Mouse (Mus musculus): ENCODE data around the gene Azi2. TPM values are rescaled to one million over a fixed set of nuclear protein-coding genes. Genes with fewer than 3 reads are reported as not detected.
A peak's percentile ranks its signal among the peaks of the same experiment; 100 is the strongest.

The Azi2 gene
- 72.2 and 73.3 TPM in 2 replicates for polyA plus RNA-seq (2016; fragmentation: Nextera tagmentation; extraction: Ambion mirVana)

- H3K4me2 ChIP-seq = peak within 1 kb of the TSS; percentile 76
- H3K4me1 ChIP-seq (replicated peaks) = peaks cover 10% of the 10 kb centered on the region
- under 1% methylated on average over 86 of the region's 87 CpGs for WGBS
These were observed at the start of gene Azi2 for GRCm38 (mm10) chr9:118040218-118041021. Gene Azi2 (plus strand): TSS chr9:118040499.

GRCm38 (mm10) chr9:117996631-117997030 is 43.7 kb upstream of the Azi2 start:
- H3K9me3 ChIP-seq (replicated peaks) = no peaks in the 10 kb centered on the region
- no peak overlapping the region for H3K27ac ChIP-seq (ENCODE audit: poor library complexity, severe bottlenecking)
- H3K36me3 ChIP-seq = no peaks in the 10 kb centered on the region
- no peak for ATAC-seq (ENCODE audit: insufficient number of reproducible peaks, low FRiP score)
- no peak overlapping the region for H3K4me3 ChIP-seq
- no peak overlapping the region for H3K9ac ChIP-seq
- no peaks in the 10 kb centered on the region for H3K27me3 ChIP-seq (replicated peaks)
- peaks cover 5% of the 10 kb centered on the region; the same call in 1 of the 2 replicates for H3K4me1 ChIP-seq (replicated peaks)
- no peak overlapping the region for H3K4me2 ChIP-seq
- WGBS = 64% methylated on average over 5 of the region's 5 CpGs

More at GRCm38 (mm10) chr9:118040218-118041021, at the start of gene Azi2:
- H3K4me3 ChIP-seq = peak within 1 kb of the TSS; percentile 91
- no peaks in the 10 kb centered on the region; the same call in 1 of the 2 replicates for H3K36me3 ChIP-seq
- peak; percentile 99 for ATAC-seq (ENCODE audit: insufficient number of reproducible peaks, low FRiP score)
- no peaks in the 10 kb centered on the region for H3K9me3 ChIP-seq (replicated peaks)
- H3K27me3 ChIP-seq (replicated peaks) = no peaks in the 10 kb centered on the region
- H3K9ac ChIP-seq = peak within 1 kb of the TSS; percentile 80
- H3K27ac ChIP-seq (ENCODE audit: poor library complexity, severe bottlenecking) = peak within 1 kb of the TSS; percentile 94

GRCm38 (mm10) chr9:118001488-118001887 is 38.8 kb upstream of the Azi2 start:
- H3K4me3 ChIP-seq = no peak overlapping the region

GRCm38 (mm10) chr9:118003218-118003886 is 36.9 kb upstream of the Azi2 start:
- Histone ChIP-seq H3K9me3 (replicated peaks) (no peaks in the 10 kb centered on the region), H3K9ac (no peak overlapping the region), H3K4me2 (no peak overlapping the region), H3K27me3 (replicated peaks) (no peaks in the 10 kb centered on the region), H3K4me3 (no peak overlapping the region), H3K4me1 (replicated peaks) (no peaks in the 10 kb centered on the region), H3K36me3 (no peaks in the 10 kb centered on the region), H3K27ac (ENCODE audit: poor library complexity, severe bottlenecking) (no peak overlapping the region)
- 71% methylated on average over 4 of the region's 4 CpGs for WGBS
- no peak for ATAC-seq (ENCODE audit: insufficient number of reproducible peaks, low FRiP score)

More at GRCm38 (mm10) chr9:118001488-118001887, 38.8 kb upstream of the Azi2 start:
- Histone ChIP-seq H3K4me2 (no peak overlapping the region), H3K27me3 (replicated peaks) (no peaks in the 10 kb centered on the region), H3K9me3 (replicated peaks) (no peaks in the 10 kb centered on the region), H3K4me1 (replicated peaks) (peaks cover 5% of the 10 kb centered on the region; the same call in 1 of the 2 replicates), H3K9ac (no peak overlapping the region), H3K36me3 (no peaks in the 10 kb centered on the region), H3K27ac (ENCODE audit: poor library complexity, severe bottlenecking) (no peak overlapping the region)
- 70% methylated on average over 3 of the region's 3 CpGs for WGBS
- ATAC-seq (ENCODE audit: insufficient number of reproducible peaks, low FRiP score) = no peak

GRCm38 (mm10) chr9:118003937-118004336 is 36.4 kb upstream of the Azi2 start:
- Histone ChIP-seq H3K4me2 (no peak overlapping the region), H3K36me3 (no peaks in the 10 kb centered on the region), H3K4me3 (no peak overlapping the region), H3K27ac (ENCODE audit: poor library complexity, severe bottlenecking) (no peak overlapping the region), H3K27me3 (replicated peaks) (no peaks in the 10 kb centered on the region), H3K4me1 (replicated peaks) (no peaks in the 10 kb centered on the region), H3K9ac (no peak overlapping the region), H3K9me3 (replicated peaks) (no peaks in the 10 kb centered on the region)
- ATAC-seq (ENCODE audit: insufficient number of reproducible peaks, low FRiP score) = no peak
- 81% methylated on average over 4 of the region's 4 CpGs for WGBS

- Histone ChIP-seq H3K27ac (ENCODE audit: poor library complexity, severe bottlenecking) (no peak overlapping the region), H3K27me3 (replicated peaks) (no peaks in the 10 kb centered on the region), H3K4me3 (no peak overlapping the region), H3K9me3 (replicated peaks) (no peaks in the 10 kb centered on the region), H3K36me3 (no peaks in the 10 kb centered on the region), H3K4me2 (no peak overlapping the region), H3K4me1 (replicated peaks) (no peaks in the 10 kb centered on the region), H3K9ac (no peak overlapping the region)
- no peak for ATAC-seq (ENCODE audit: insufficient number of reproducible peaks, low FRiP score)
- 85% methylated on average over 3 of the region's 3 CpGs for WGBS
These were observed 27.4 kb upstream of the Azi2 start for GRCm38 (mm10) chr9:118012928-118013327.

- H3K27ac ChIP-seq (ENCODE audit: poor library complexity, severe bottlenecking) = no peak overlapping the region
- no peaks in the 10 kb centered on the region for H3K36me3 ChIP-seq
- H3K4me1 ChIP-seq (replicated peaks) = no peaks in the 10 kb centered on the region
- no peak overlapping the region for H3K4me2 ChIP-seq
- 62% methylated on average over 2 of the region's 2 CpGs for WGBS
- ATAC-seq (ENCODE audit: insufficient number of reproducible peaks, low FRiP score) = no peak
- H3K27me3 ChIP-seq (replicated peaks) = no peaks in the 10 kb centered on the region
- H3K4me3 ChIP-seq = no peak overlapping the region
- no peak overlapping the region for H3K9ac ChIP-seq
- 0 out of 2 replicates have a peak, but pooled peaks cover 4% of the 10 kb centered on the region for H3K9me3 ChIP-seq (replicated peaks)
These were observed 15.3 kb upstream of the Azi2 start for GRCm38 (mm10) chr9:118024966-118025365.

GRCm38 (mm10) chr9:118029490-118029889 is 10.8 kb upstream of the Azi2 start:
- H3K36me3 ChIP-seq = no peaks in the 10 kb centered on the region
- WGBS = 40% methylated on average over 4 of the region's 4 CpGs

GRCm38 (mm10) chr9:118030252-118030651 is 10.0 kb upstream of the Azi2 start:
- no peak for ATAC-seq (ENCODE audit: insufficient number of reproducible peaks, low FRiP score)
- Histone ChIP-seq H3K27ac (ENCODE audit: poor library complexity, severe bottlenecking) (no peak overlapping the region), H3K27me3 (replicated peaks) (no peaks in the 10 kb centered on the region), H3K36me3 (no peaks in the 10 kb centered on the region), H3K4me3 (no peak overlapping the region), H3K4me2 (no peak overlapping the region), H3K9me3 (replicated peaks) (no peaks in the 10 kb centered on the region), H3K4me1 (replicated peaks) (no peaks in the 10 kb centered on the region), H3K9ac (no peak overlapping the region)
- 73% methylated on average over 1 of the region's 1 CpGs for WGBS

More at GRCm38 (mm10) chr9:118029490-118029889, 10.8 kb upstream of the Azi2 start:
- no peak overlapping the region for H3K4me2 ChIP-seq
- H3K9ac ChIP-seq = no peak overlapping the region
- H3K27me3 ChIP-seq (replicated peaks) = no peaks in the 10 kb centered on the region
- no peaks in the 10 kb centered on the region for H3K4me1 ChIP-seq (replicated peaks)
- H3K9me3 ChIP-seq (replicated peaks) = no peaks in the 10 kb centered on the region
- H3K27ac ChIP-seq (ENCODE audit: poor library complexity, severe bottlenecking) = no peak overlapping the region
- H3K4me3 ChIP-seq = no peak overlapping the region
- ATAC-seq (ENCODE audit: insufficient number of reproducible peaks, low FRiP score) = no peak

- no peak overlapping the region for H3K9ac ChIP-seq
- H3K27me3 ChIP-seq (replicated peaks) = no peaks in the 10 kb centered on the region
- no peaks in the 10 kb centered on the region for H3K36me3 ChIP-seq
- WGBS = 39% methylated on average over 2 of the region's 2 CpGs
- no peak overlapping the region for H3K4me2 ChIP-seq
- H3K4me1 ChIP-seq (replicated peaks) = no peaks in the 10 kb centered on the region
- no peak overlapping the region for H3K27ac ChIP-seq (ENCODE audit: poor library complexity, severe bottlenecking)
- ATAC-seq (ENCODE audit: insufficient number of reproducible peaks, low FRiP score) = no peak
- no peaks in the 10 kb centered on the region for H3K9me3 ChIP-seq (replicated peaks)
- no peak overlapping the region for H3K4me3 ChIP-seq
These were observed 8.6 kb upstream of the Azi2 start for GRCm38 (mm10) chr9:118031694-118032093.

GRCm38 (mm10) chr9:118034990-118035389 is 5.3 kb upstream of the Azi2 start:
- H3K9ac ChIP-seq = no peak overlapping the region
- no peak overlapping the region for H3K4me3 ChIP-seq
- no peaks in the 10 kb centered on the region for H3K9me3 ChIP-seq (replicated peaks)
- ATAC-seq (ENCODE audit: insufficient number of reproducible peaks, low FRiP score) = no peak
- 83% methylated on average over 3 of the region's 3 CpGs for WGBS
- H3K27me3 ChIP-seq (replicated peaks) = no peaks in the 10 kb centered on the region
- no peak overlapping the region for H3K4me2 ChIP-seq
- no peaks in the 10 kb centered on the region for H3K36me3 ChIP-seq
- H3K4me1 ChIP-seq (replicated peaks) = no peaks in the 10 kb centered on the region
- no peak overlapping the region for H3K27ac ChIP-seq (ENCODE audit: poor library complexity, severe bottlenecking)

Measured in heart, embryonic 12.5 days (tissue).